Mouse (Mus musculus) embryonic facial prominence, embryonic 11.5 days (tissue): ENCODE measurements around the gene Krt84. TPM values are rescaled to one million over a fixed set of nuclear protein-coding genes. Genes with fewer than 3 reads are reported as not detected.

ENCODE experiments used
- microRNA-seq: library from miRNA; unstranded; fragments of <30 nt; microRNA quantifications from one replicate; pipeline ENCODE4, GENCODE M21; 2016; ENCODE audit warnings: borderline number of aligned reads
- polyA plus RNA-seq: library from polyadenylated mRNA; unstranded; fragments of >200 nt; fragmentation: Nextera tagmentation; extraction: Ambion mirVana; gene quantifications from 2 replicates; pipeline ENCODE4 v1.2.1, GENCODE M21; 2014

The Krt84 gene
- polyA plus RNA-seq, 1 experiment from 2014 or later, result not detected

Small RNA genes lying within 50 kb of the gene (microRNA-seq; reads per million reads assigned to microRNA genes)
- not detected for gene Gm44393
- gene Gm44460, result not detected

Other genes starting within 250 kb of the Krt84 start
- gene Atg101, start 248.5 kb downstream of the Krt84 start, polyA plus RNA-seq, result 63.8 and 65.8 TPM in 2 replicates
- gene 6030408B16Rik, start 239.6 kb downstream of the Krt84 start, polyA plus RNA-seq, result 1.6 and 1.7 TPM in 2 replicates
- 0.31 TPM in 1 of 2 replicates, not detected in the other for gene Krt80, start 162.7 kb downstream of the Krt84 start, polyA plus RNA-seq
- gene Krt7, start 121.8 kb downstream of the Krt84 start, polyA plus RNA-seq, result 9.4 and 11.2 TPM in 2 replicates
- gene Krt87, start 94.0 kb downstream of the Krt84 start, polyA plus RNA-seq, result 0.27 TPM in 1 of 2 replicates, not detected in the other
- gene Krt88, start 85.1 kb downstream of the Krt84 start, polyA plus RNA-seq, result not detected in 2 replicates
- gene Krt81, start 69.1 kb downstream of the Krt84 start, polyA plus RNA-seq, result not detected in 2 replicates
- not detected in 2 replicates for gene Krt86, start 59.3 kb downstream of the Krt84 start, polyA plus RNA-seq
- not detected in 2 replicates for gene Krt83, start 41.3 kb downstream of the Krt84 start, polyA plus RNA-seq
- not detected in 2 replicates for gene Gm49425, start 15.6 kb downstream of the Krt84 start, polyA plus RNA-seq
- gene Krt82, start 17.8 kb upstream of the Krt84 start, polyA plus RNA-seq, result not detected in 2 replicates
- 0.36 and 0.89 TPM in 2 replicates for gene Krt90, start 30.1 kb upstream of the Krt84 start, polyA plus RNA-seq
- gene Krt75, start 41.1 kb upstream of the Krt84 start, polyA plus RNA-seq, result 0.06 and 0.17 TPM in 2 replicates
- not detected in 2 replicates for gene Gm5414, start 95.4 kb upstream of the Krt84 start, polyA plus RNA-seq
- gene Gm5478, start 114.6 kb upstream of the Krt84 start, polyA plus RNA-seq, result not detected in 2 replicates
- gene Krt6b, start 147.5 kb upstream of the Krt84 start, polyA plus RNA-seq, result not detected in 2 replicates
- 0.18 and 0.31 TPM in 2 replicates for gene Krt6a, start 161.5 kb upstream of the Krt84 start, polyA plus RNA-seq
- 6.6 and 7.3 TPM in 2 replicates for gene Krt5, start 180.1 kb upstream of the Krt84 start, polyA plus RNA-seq
- gene Krt71, start 210.3 kb upstream of the Krt84 start, polyA plus RNA-seq, result not detected in 2 replicates